Mouse (Mus musculus) lung, postnatal 0 days (tissue): ENCODE measurements around the gene Cactin. TPM values are rescaled to one million over a fixed set of nuclear protein-coding genes. Genes with fewer than 3 reads are reported as not detected.

Experiments
- ATAC-seq: fragments of 200-750 bp; cut with Nextera tagmentation; 2 replicates; pipeline ENCODE4 v1.8.0; 2017; ENCODE audit warnings: moderate library complexity
- DNase-seq: peaks from one replicate; pipeline ENCODE4 v3.0.0-alpha.2; 2016; ENCODE audit warnings: low spot score
- H3K27ac ChIP-seq: fragments of 300-500 bp; sonication (generic); 2 replicates; pipeline ENCODE4 v1.5.1; 2014; ENCODE audit warnings: antibody characterized with exemption, mild to moderate bottlenecking, low read length, mixed read lengths
- H3K27me3 ChIP-seq: fragments of 300-500 bp; sonication (generic); replicated peaks from 2 replicates; pipeline ENCODE4 v1.6.1; 2014; ENCODE audit warnings: low read length, mixed read lengths; ENCODE audit not compliant: insufficient read depth
- H3K36me3 ChIP-seq: fragments of 300-500 bp; sonication (generic); 2 replicates; pipeline ENCODE4 v1.6.1; 2014; ENCODE audit warnings: low read length, mixed read lengths; ENCODE audit not compliant: insufficient read depth
- H3K4me1 ChIP-seq: fragments of 300-500 bp; sonication (generic); 2 replicates; pipeline ENCODE4 v1.6.1; 2014; ENCODE audit warnings: antibody characterized with exemption, low read depth, low read length, mixed read lengths; ENCODE audit not compliant: insufficient read depth
- H3K4me2 ChIP-seq: fragments of 300-500 bp; sonication (generic); replicated peaks from 2 replicates; pipeline ENCODE4 v1.6.1; 2014; ENCODE audit warnings: low read depth, mild to moderate bottlenecking, low read length, moderate library complexity, mixed read lengths
- H3K4me3 ChIP-seq: fragments of 300-500 bp; sonication (generic); 2 replicates; pipeline ENCODE4 v1.5.1; 2014; ENCODE audit warnings: low read depth, low read length
- H3K9ac ChIP-seq: fragments of 300-500 bp; sonication (generic); replicated peaks from 2 replicates; pipeline ENCODE4 v1.6.1; 2014; ENCODE audit warnings: low read depth, mild to moderate bottlenecking
- H3K9me3 ChIP-seq: fragments of 300-500 bp; sonication (generic); 2 replicates; pipeline ENCODE4 v1.6.1; 2016; ENCODE audit warnings: low read length, mixed read lengths
- CTCF ChIP-seq: IDR thresholded peaks from 2 replicates; pipeline ENCODE4 v1.5.1; 2016; ENCODE audit warnings: antibody characterized with exemption, mild to moderate bottlenecking
- EP300 ChIP-seq: IDR thresholded peaks from 2 replicates; pipeline ENCODE4 v1.6.1; 2016; ENCODE audit warnings: antibody characterized with exemption, mild to moderate bottlenecking, control low read depth
- WGBS: fragments of 180-500 bp; shearing (Covaris S2); extraction: QIAGEN DNeasy Blood & Tissue Kit; methylation state at CpG from one replicate; pipeline ENCODE4 v1.1.7; 2014; 5-methylcytosine and 5-hydroxymethylcytosine counted together
- microRNA-seq: library from miRNA; unstranded; fragments of <30 nt; microRNA quantifications from one replicate; pipeline ENCODE4, GENCODE M21; 2016
- polyA plus RNA-seq: library from polyadenylated mRNA; unstranded; fragments of >200 nt; fragmentation: Nextera tagmentation; extraction: Ambion mirVana; gene quantifications from 2 replicates; pipeline ENCODE4 v1.2.1, GENCODE M21; 2015

Cactin gene
- polyA plus RNA-seq, 1 experiment from 2014 or later = 20.3 TPM

GRCm38 (mm10) chr10:81367207-81367495 lies 46.2 kb downstream of the Cactin start:
- Histone ChIP-seq H3K36me3 (peaks cover 37% of the 10 kb centered on the region), H3K4me2 (no peak overlapping the region), H3K27me3 (no peaks in the 10 kb centered on the region), H3K27ac (no peak overlapping the region), H3K4me1 (peaks cover 17% of the 10 kb centered on the region), H3K9me3 (no peaks in the 10 kb centered on the region), H3K9ac (no peak overlapping the region), H3K4me3 (no peak overlapping the region)
- DNase-seq (no peak), ATAC-seq (no peak)
- WGBS = 78% methylated on average over 6 of the region's 6 CpGs
- TF ChIP-seq EP300 (no peak), CTCF (no peak)

GRCm38 (mm10) chr10:81375322-81375721 lies 54.4 kb downstream of the Cactin start:
- no peak overlapping the region for H3K9ac ChIP-seq
- no peaks in the 10 kb centered on the region for H3K27me3 ChIP-seq
- H3K4me3 ChIP-seq = no peak overlapping the region
- H3K9me3 ChIP-seq = no peaks in the 10 kb centered on the region
- peaks cover 15% of the 10 kb centered on the region; the same call in 1 of the 2 replicates for H3K4me1 ChIP-seq
- no peak for TF ChIP-seq CTCF
- TF ChIP-seq EP300 = no peak
- ATAC-seq = no peak
- H3K36me3 ChIP-seq = 0 out of 2 replicates have a peak, but pooled peaks cover 9% of the 10 kb centered on the region
- DNase-seq = no peak
- no peak overlapping the region for H3K27ac ChIP-seq
- 89% methylated on average over 10 of the region's 10 CpGs for WGBS
- H3K4me2 ChIP-seq = no peak overlapping the region

Small RNA genes lying within 50 kb of the gene (microRNA-seq; reads per million reads assigned to microRNA genes)
- gene Mir3057 = 4.9 reads per million, percentile 13 among the genes with 10 or more reads in this experiment

Other genes starting within 250 kb of the Cactin start
- gene Creb3l3, start 222.2 kb upstream of the Cactin start, polyA plus RNA-seq = 0.40 and 0.57 TPM in 2 replicates
- gene Map2k2, start 215.2 kb upstream of the Cactin start, polyA plus RNA-seq = 118 and 121 TPM in 2 replicates
- 58.2 and 62.0 TPM in 2 replicates for gene Zbtb7a, start 185.9 kb upstream of the Cactin start, polyA plus RNA-seq
- gene Pias4, start 153.2 kb upstream of the Cactin start, polyA plus RNA-seq = 27.9 TPM in 2 replicates
- gene Eef2, start 144.5 kb upstream of the Cactin start, polyA plus RNA-seq = 509 and 537 TPM in 2 replicates
- gene Dapk3, start 138.1 kb upstream of the Cactin start, polyA plus RNA-seq = 48.9 and 50.2 TPM in 2 replicates
- 0.16 and 0.25 TPM in 2 replicates for gene 4930442H23Rik, start 137.3 kb upstream of the Cactin start, polyA plus RNA-seq
- 0.80 and 0.92 TPM in 2 replicates for gene Nmrk2, start 119.1 kb upstream of the Cactin start, polyA plus RNA-seq
- gene Atcay, start 90.3 kb upstream of the Cactin start, polyA plus RNA-seq = not detected in 2 replicates
- 2.3 and 2.4 TPM in 2 replicates for gene Zfr2, start 87.9 kb upstream of the Cactin start, polyA plus RNA-seq
- 1.5 and 1.6 TPM in 2 replicates for gene Matk, start 68.2 kb upstream of the Cactin start, polyA plus RNA-seq
- gene Mrpl54, start 54.2 kb upstream of the Cactin start, polyA plus RNA-seq = 132 and 162 TPM in 2 replicates
- 47.9 and 49.4 TPM in 2 replicates for gene Apba3, start 54.1 kb upstream of the Cactin start, polyA plus RNA-seq
- 24.1 and 30.8 TPM in 2 replicates for gene Tjp3, start 29.5 kb upstream of the Cactin start, polyA plus RNA-seq
- 31.2 and 32.4 TPM in 2 replicates for gene Pip5k1c, start 28.1 kb upstream of the Cactin start, polyA plus RNA-seq
- 19.6 and 28.4 TPM in 2 replicates for gene Tbxa2r, start 7.6 kb downstream of the Cactin start, polyA plus RNA-seq
- gene Gipc3, start 22.2 kb downstream of the Cactin start, polyA plus RNA-seq = 0.33 and 0.55 TPM in 2 replicates
- gene Hmg20b, start 29.4 kb downstream of the Cactin start, polyA plus RNA-seq = 94.3 and 101 TPM in 2 replicates
- 14.0 and 16.9 TPM in 2 replicates for gene Mfsd12, start 36.4 kb downstream of the Cactin start, polyA plus RNA-seq
- 5.4 and 6.6 TPM in 2 replicates for gene 4930404N11Rik, start 44.7 kb downstream of the Cactin start, polyA plus RNA-seq
- gene Fzr1, start 57.4 kb downstream of the Cactin start, polyA plus RNA-seq = 39.5 and 39.7 TPM in 2 replicates
- 49.4 and 55.2 TPM in 2 replicates for gene Dohh, start 63.3 kb downstream of the Cactin start, polyA plus RNA-seq
- gene Gm48551, start 63.4 kb downstream of the Cactin start, polyA plus RNA-seq = 2.4 and 3.0 TPM in 2 replicates
- 0.20 and 0.63 TPM in 2 replicates for gene Gm48552, start 67.9 kb downstream of the Cactin start, polyA plus RNA-seq
- 3.1 and 3.6 TPM in 2 replicates for gene Smim24, start 71.9 kb downstream of the Cactin start, polyA plus RNA-seq
- gene Nfic, start 134.5 kb downstream of the Cactin start, polyA plus RNA-seq = 73.6 and 83.9 TPM in 2 replicates
- gene Celf5, start 161.6 kb downstream of the Cactin start, polyA plus RNA-seq = 0.08 and 0.11 TPM in 2 replicates
- 40.7 and 46.7 TPM in 2 replicates for gene Ncln, start 175.3 kb downstream of the Cactin start, polyA plus RNA-seq
- gene S1pr4, start 179.0 kb downstream of the Cactin start, polyA plus RNA-seq = 19.0 and 19.3 TPM in 2 replicates
- gene Gna15, start 203.1 kb downstream of the Cactin start, polyA plus RNA-seq = 4.2 and 4.6 TPM in 2 replicates
- gene Gna11, start 224.1 kb downstream of the Cactin start, polyA plus RNA-seq = 62.5 and 63.2 TPM in 2 replicates
- 467 and 473 TPM in 2 replicates for gene Aes, start 238.4 kb downstream of the Cactin start, polyA plus RNA-seq